Mouse (Mus musculus): ENCODE results near the gene Nhlrc3. TPM values are rescaled to one million over a fixed set of nuclear protein-coding genes. Genes with fewer than 3 reads are reported as not detected.

Nhlrc3 gene
- polyA plus RNA-seq, 1 experiment from 2014 or later: 6.2 TPM

GRCm38 (mm10) chr3:53417701-53418100 is 45.4 kb downstream of the Nhlrc3 start:
- H3K4me1 ChIP-seq: peaks cover 25% of the 10 kb centered on the region
- ATAC-seq (ENCODE audit: extremely low read depth, insufficient number of reproducible peaks, low FRiP score, low TSS enrichment): no peak
- H3K9ac ChIP-seq: no peak overlapping the region
- H3K27ac ChIP-seq (replicated peaks): no peak overlapping the region
- no peak overlapping the region for H3K4me2 ChIP-seq
- H3K36me3 ChIP-seq: no peaks in the 10 kb centered on the region
- H3K27me3 ChIP-seq (replicated peaks): no peaks in the 10 kb centered on the region
- no peak overlapping the region for H3K4me3 ChIP-seq
- H3K9me3 ChIP-seq: no peaks in the 10 kb centered on the region
- 76% methylated on average over 7 of the region's 7 CpGs for WGBS

GRCm38 (mm10) chr3:53416036-53416506 is 47.1 kb downstream of the Nhlrc3 start:
- Histone ChIP-seq H3K9me3 (no peaks in the 10 kb centered on the region), H3K4me2 (no peak overlapping the region), H3K27ac (replicated peaks) (no peak overlapping the region; the same call in 1 of the 2 replicates), H3K4me1 (peaks cover 20% of the 10 kb centered on the region), H3K9ac (no peak overlapping the region), H3K36me3 (no peaks in the 10 kb centered on the region), H3K4me3 (no peak overlapping the region), H3K27me3 (replicated peaks) (no peaks in the 10 kb centered on the region)
- 56% methylated on average over 5 of the region's 5 CpGs for WGBS
- no peak for ATAC-seq (ENCODE audit: extremely low read depth, insufficient number of reproducible peaks, low FRiP score, low TSS enrichment)

GRCm38 (mm10) chr3:53413959-53414358 is 49.2 kb downstream of the Nhlrc3 start:
- H3K27me3 ChIP-seq (replicated peaks): no peaks in the 10 kb centered on the region
- ATAC-seq (ENCODE audit: extremely low read depth, insufficient number of reproducible peaks, low FRiP score, low TSS enrichment): no peak
- 32% methylated on average over 3 of the region's 3 CpGs for WGBS

GRCm38 (mm10) chr3:53413465-53413864 is 49.7 kb downstream of the Nhlrc3 start:
- 71% methylated on average over 2 of the region's 2 CpGs for WGBS
- H3K4me1 ChIP-seq: peaks cover 20% of the 10 kb centered on the region
- no peak overlapping the region for H3K4me2 ChIP-seq
- no peak for ATAC-seq (ENCODE audit: extremely low read depth, insufficient number of reproducible peaks, low FRiP score, low TSS enrichment)
- no peaks in the 10 kb centered on the region for H3K27me3 ChIP-seq (replicated peaks)
- no peaks in the 10 kb centered on the region for H3K9me3 ChIP-seq
- no peak overlapping the region for H3K27ac ChIP-seq (replicated peaks)
- no peaks in the 10 kb centered on the region for H3K36me3 ChIP-seq
- H3K9ac ChIP-seq: no peak overlapping the region
- no peak overlapping the region for H3K4me3 ChIP-seq

More at GRCm38 (mm10) chr3:53413959-53414358, 49.2 kb downstream of the Nhlrc3 start:
- no peaks in the 10 kb centered on the region for H3K36me3 ChIP-seq
- H3K9me3 ChIP-seq: no peaks in the 10 kb centered on the region
- H3K27ac ChIP-seq (replicated peaks): no peak overlapping the region
- no peak overlapping the region for H3K9ac ChIP-seq
- H3K4me3 ChIP-seq: no peak overlapping the region
- H3K4me2 ChIP-seq: no peak overlapping the region
- peaks cover 20% of the 10 kb centered on the region for H3K4me1 ChIP-seq

- H3K4me3 ChIP-seq: no peak overlapping the region
- H3K9me3 ChIP-seq: no peaks in the 10 kb centered on the region
- no peak overlapping the region for H3K27ac ChIP-seq (replicated peaks)
- no peak overlapping the region for H3K4me2 ChIP-seq
- no peak for ATAC-seq (ENCODE audit: extremely low read depth, insufficient number of reproducible peaks, low FRiP score, low TSS enrichment)
- H3K4me1 ChIP-seq: peaks cover 20% of the 10 kb centered on the region
- H3K27me3 ChIP-seq (replicated peaks): no peaks in the 10 kb centered on the region
- H3K36me3 ChIP-seq: no peaks in the 10 kb centered on the region
- 83% methylated on average over 5 of the region's 5 CpGs for WGBS
- H3K9ac ChIP-seq: no peak overlapping the region
These were observed 50.9 kb downstream of the Nhlrc3 start for GRCm38 (mm10) chr3:53412259-53412658.

GRCm38 (mm10) chr3:53410031-53410430 is 53.1 kb downstream of the Nhlrc3 start:
- H3K4me3 ChIP-seq: no peak overlapping the region
- no peaks in the 10 kb centered on the region for H3K27me3 ChIP-seq (replicated peaks)
- no peak overlapping the region for H3K4me2 ChIP-seq
- H3K4me1 ChIP-seq: peaks cover 10% of the 10 kb centered on the region; the same call in 1 of the 2 replicates
- ATAC-seq (ENCODE audit: extremely low read depth, insufficient number of reproducible peaks, low FRiP score, low TSS enrichment): no peak
- H3K27ac ChIP-seq (replicated peaks): no peak overlapping the region
- WGBS: 68% methylated on average over 6 of the region's 6 CpGs
- H3K36me3 ChIP-seq: no peaks in the 10 kb centered on the region
- no peaks in the 10 kb centered on the region for H3K9me3 ChIP-seq
- no peak overlapping the region for H3K9ac ChIP-seq

GRCm38 (mm10) chr3:53407145-53407544 is 56.0 kb downstream of the Nhlrc3 start:
- 33% methylated on average over 1 of the region's 1 CpGs for WGBS
- Histone ChIP-seq H3K9ac (no peak overlapping the region), H3K4me3 (no peak overlapping the region), H3K4me2 (no peak overlapping the region), H3K9me3 (no peaks in the 10 kb centered on the region), H3K27ac (replicated peaks) (no peak overlapping the region), H3K27me3 (replicated peaks) (no peaks in the 10 kb centered on the region), H3K4me1 (0 out of 2 replicates have a peak, but pooled peaks cover 4% of the 10 kb centered on the region), H3K36me3 (no peaks in the 10 kb centered on the region)
- ATAC-seq (ENCODE audit: extremely low read depth, insufficient number of reproducible peaks, low FRiP score, low TSS enrichment): no peak

Other genes starting within 250 kb of the Nhlrc3 start
- gene Proser1, start 334 bp upstream of the Nhlrc3 start, polyA plus RNA-seq (2015; fragmentation: Nextera tagmentation; extraction: Ambion mirVana): 11.7 and 12.7 TPM in 2 replicates
- gene Stoml3, start 25.3 kb upstream of the Nhlrc3 start, polyA plus RNA-seq (2015; fragmentation: Nextera tagmentation; extraction: Ambion mirVana): not detected in 2 replicates
- gene Frem2, start 194.0 kb upstream of the Nhlrc3 start, polyA plus RNA-seq (2015; fragmentation: Nextera tagmentation; extraction: Ambion mirVana): 3.7 and 4.0 TPM in 2 replicates